Mouse (Mus musculus) cortical plate, adult 2 months (tissue): ENCODE data around the gene Ramp2. TPM values are rescaled to one million over a fixed set of nuclear protein-coding genes. Genes with fewer than 3 reads are reported as not detected.

Experiments
- H3K27ac ChIP-seq: fragments of 200-500 bp; 2 replicates; pipeline ENCODE4 v1.5.1; 2012; ENCODE audit warnings: low read length, control low read depth, inconsistent platforms; ENCODE audit not compliant: insufficient read depth
- H3K4me1 ChIP-seq: fragments of 200-500 bp; 2 replicates; pipeline ENCODE4 v1.6.1; 2011; ENCODE audit warnings: low read length; ENCODE audit not compliant: control insufficient read depth, insufficient read depth
- H3K4me3 ChIP-seq: fragments of 200-500 bp; 2 replicates; pipeline ENCODE4 v1.5.1; 2011; ENCODE audit warnings: mild to moderate bottlenecking, low read length, control low read depth; ENCODE audit not compliant: insufficient read depth
- CTCF ChIP-seq: fragments of 200-500 bp; IDR thresholded peaks from 2 replicates; pipeline ENCODE4 v1.5.1; 2011; ENCODE audit warnings: mild to moderate bottlenecking, control low read depth, low read length; ENCODE audit not compliant: insufficient read depth; ENCODE audit errors: extremely low read depth
- POLR2A ChIP-seq: fragments of 200-500 bp; IDR thresholded peaks from 2 replicates; pipeline ENCODE4 v1.6.1; 2011; ENCODE audit warnings: mild to moderate bottlenecking, low read length, control low read depth; ENCODE audit not compliant: insufficient read depth; ENCODE audit errors: extremely low read depth
- polyA plus RNA-seq: library from polyadenylated mRNA; depleted of rRNA; stranded (reverse); fragments of >200 nt; gene quantifications from 2 replicates; pipeline ENCODE4 v1.2.3, GENCODE M21; 2012

Gene Ramp2
- polyA plus RNA-seq, 1 experiment = 65.8 TPM

GRCm38 (mm10) chr11:101224337-101224736 lies 21.5 kb upstream of the Ramp2 start:
- TF ChIP-seq POLR2A (no peak), CTCF (no peak)
- Histone ChIP-seq H3K4me3 (no peak overlapping the region), H3K4me1 (peaks cover 2% of the 10 kb centered on the region; the same call in 1 of the 2 replicates), H3K27ac (no peak overlapping the region)

GRCm38 (mm10) chr11:101225331-101226064 lies 20.3 kb upstream of the Ramp2 start:
- Histone ChIP-seq H3K27ac (peak overlapping the region; percentile 62; the same call in 1 of the 2 replicates), H3K4me1 (peaks cover 2% of the 10 kb centered on the region; the same call in 1 of the 2 replicates), H3K4me3 (peak overlapping the region; percentile 59)
- TF ChIP-seq POLR2A = no peak
- TF ChIP-seq CTCF = no peak

DNA sequence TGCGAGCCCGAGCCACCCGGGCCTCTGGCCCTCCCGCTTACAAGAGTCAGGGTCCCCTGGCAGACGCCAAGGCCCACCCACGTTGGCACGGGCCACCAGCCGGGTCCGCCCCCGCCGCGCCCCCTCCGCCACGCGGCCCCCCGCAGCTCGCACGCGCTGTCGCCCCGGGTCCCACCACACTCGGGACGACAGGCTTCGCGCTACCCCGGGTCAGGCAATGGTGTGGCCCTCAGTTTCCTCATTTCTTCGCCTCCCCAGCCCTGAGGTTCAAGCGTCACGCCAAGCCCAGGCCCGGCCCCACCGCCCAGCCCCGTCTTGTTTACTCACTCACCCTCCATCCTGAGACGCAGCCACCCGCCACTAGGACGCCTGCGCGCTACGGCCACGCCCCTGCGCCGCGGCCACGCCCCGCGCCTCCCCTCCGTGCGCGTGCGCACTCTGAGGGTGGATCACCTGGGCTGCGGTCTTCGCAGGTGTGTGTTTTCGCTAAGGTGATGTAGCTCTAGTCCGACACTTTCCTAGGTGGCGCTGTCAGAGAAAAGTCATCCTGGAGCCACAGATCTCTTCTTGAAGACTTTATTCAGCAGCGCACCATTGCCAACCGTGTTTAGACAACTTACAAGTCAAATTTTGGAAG lies 19.6 kb upstream of the Ramp2 start, which contains the start of gene Ezh1:
Ezh1 (minus strand) TSS at position 399 of the 637 bp plus-strand sequence.
- TF ChIP-seq POLR2A = peak; percentile 66
- TF ChIP-seq CTCF = no peak
- peak within 1 kb of the TSS; percentile 62; the same call in 1 of the 2 replicates for H3K27ac ChIP-seq

DNA sequence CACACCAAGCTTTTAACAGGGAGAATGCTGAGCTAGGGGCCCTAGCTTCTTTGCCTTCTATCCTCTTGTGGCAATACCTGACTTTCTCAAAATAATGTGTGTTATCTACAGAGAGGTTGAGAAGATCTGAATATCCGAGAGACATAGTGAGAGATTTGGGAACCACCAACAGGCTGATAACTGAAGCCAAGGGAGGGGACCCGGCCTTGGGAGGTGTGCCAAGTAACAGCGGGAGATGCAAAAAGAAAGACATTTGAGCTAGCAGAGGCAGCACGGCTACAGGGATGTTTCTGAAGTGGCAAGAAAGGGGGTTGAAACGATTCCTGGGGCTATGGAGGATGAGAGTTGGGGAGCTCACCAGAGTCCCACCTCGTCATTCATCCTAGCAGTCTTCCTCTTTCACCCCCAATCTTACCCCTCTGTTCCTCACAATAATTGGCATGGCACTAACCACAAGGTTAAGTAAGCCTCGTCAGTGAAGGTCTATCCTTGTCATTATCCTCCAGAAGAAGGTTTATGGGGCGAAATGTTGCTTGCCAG lies 16.4 kb upstream of the Ramp2 start:
- TF ChIP-seq CTCF (no peak), POLR2A (no peak)
- Histone ChIP-seq H3K4me1 (peaks cover 2% of the 10 kb centered on the region; the same call in 1 of the 2 replicates), H3K27ac (peak overlapping the region; percentile 76), H3K4me3 (no peak overlapping the region)

More for the DNA sequence above, 19.6 kb upstream of the Ramp2 start, which contains the start of gene Ezh1:
- Histone ChIP-seq H3K4me3 (peak within 1 kb of the TSS; percentile 59), H3K4me1 (peaks cover 2% of the 10 kb centered on the region; the same call in 1 of the 2 replicates)

GRCm38 (mm10) chr11:101230061-101230511 lies 15.7 kb upstream of the Ramp2 start:
- Histone ChIP-seq H3K4me1 (peaks cover 1% of the 10 kb centered on the region; the same call in 1 of the 2 replicates), H3K27ac (peak overlapping the region; percentile 76), H3K4me3 (no peak overlapping the region)
- TF ChIP-seq CTCF = no peak
- no peak for TF ChIP-seq POLR2A

GRCm38 (mm10) chr11:101230526-101230925 lies 15.3 kb upstream of the Ramp2 start:
- Histone ChIP-seq H3K4me3 (no peak overlapping the region), H3K27ac (peak overlapping the region; percentile 70; the same call in 1 of the 2 replicates), H3K4me1 (no peaks in the 10 kb centered on the region)
- TF ChIP-seq CTCF (no peak), POLR2A (no peak)

GRCm38 (mm10) chr11:101230991-101231871 lies 14.6 kb upstream of the Ramp2 start:
- Histone ChIP-seq H3K4me3 (no peak overlapping the region; the same call in 1 of the 2 replicates), H3K27ac (peak overlapping the region; percentile 70), H3K4me1 (no peaks in the 10 kb centered on the region)
- TF ChIP-seq POLR2A (no peak), CTCF (no peak)

GRCm38 (mm10) chr11:101232010-101232839 lies 13.6 kb upstream of the Ramp2 start:
- H3K4me1 ChIP-seq = no peaks in the 10 kb centered on the region
- peak overlapping the region; percentile 66 for H3K27ac ChIP-seq
- no peak for TF ChIP-seq CTCF
- no peak for TF ChIP-seq POLR2A
- H3K4me3 ChIP-seq = no peak overlapping the region
